Mouse (Mus musculus): ENCODE results near the gene Atf1. TPM values are rescaled to one million over a fixed set of nuclear protein-coding genes. Genes with fewer than 3 reads are reported as not detected.

Atf1 gene
- polyA plus RNA-seq, 1 experiment = 277 TPM

GRCm38 (mm10) chr15:100199790-100200189, 27.8 kb upstream of the Atf1 start:
- Histone ChIP-seq H3K36me3 (ENCODE audit: control insufficient read depth, insufficient read depth, low read length) (no peaks in the 10 kb centered on the region), H3K4me3 (ENCODE audit: control insufficient read depth, low read depth, low read length) (no peak overlapping the region), H3K4me1 (ENCODE audit: control insufficient read depth, insufficient read depth, low read length) (no peaks in the 10 kb centered on the region), H3K27me3 (ENCODE audit: control insufficient read depth, insufficient read depth, low read length) (no peaks in the 10 kb centered on the region), H3K27ac (ENCODE audit: control insufficient read depth, insufficient read depth, low read depth, low read length) (no peak overlapping the region)
- TF ChIP-seq POLR2A (IDR thresholded peaks at IDR 0.05; ENCODE audit: control insufficient read depth, low read depth, low read length) (no peak), CTCF (IDR thresholded peaks at IDR 0.05; ENCODE audit: control insufficient read depth, insufficient read depth, insufficient replicate concordance, low read depth, low read length) (no peak)

DNA sequence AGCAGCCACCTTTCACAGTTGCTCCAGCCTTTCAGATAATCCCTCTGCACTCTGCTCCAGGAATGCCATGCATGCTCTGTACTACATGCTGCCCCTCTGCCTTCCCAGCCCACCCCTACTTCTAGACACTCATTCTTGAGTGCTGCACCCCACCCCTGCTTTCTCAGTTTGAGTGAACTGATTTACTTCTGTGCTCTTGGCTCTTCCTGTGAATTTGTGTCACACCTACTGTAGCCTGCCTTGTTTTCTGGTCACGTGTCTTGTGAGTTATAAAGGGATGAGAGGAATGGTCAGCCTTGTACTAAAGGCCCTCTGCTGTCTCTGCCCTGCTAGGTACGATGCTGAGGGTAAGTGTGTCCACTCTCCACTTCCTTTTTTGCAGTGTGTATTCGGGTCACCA, 25.8 kb upstream of the Atf1 start:
- Histone ChIP-seq H3K4me3 (ENCODE audit: control insufficient read depth, low read depth, low read length) (no peak overlapping the region), H3K36me3 (ENCODE audit: control insufficient read depth, insufficient read depth, low read length) (no peaks in the 10 kb centered on the region), H3K4me1 (ENCODE audit: control insufficient read depth, insufficient read depth, low read length) (no peaks in the 10 kb centered on the region), H3K27ac (ENCODE audit: control insufficient read depth, insufficient read depth, low read depth, low read length) (no peak overlapping the region), H3K27me3 (ENCODE audit: control insufficient read depth, insufficient read depth, low read length) (no peaks in the 10 kb centered on the region)
- no peak for TF ChIP-seq POLR2A (IDR thresholded peaks at IDR 0.05; ENCODE audit: control insufficient read depth, low read depth, low read length)
- no peak for TF ChIP-seq CTCF (IDR thresholded peaks at IDR 0.05; ENCODE audit: control insufficient read depth, insufficient read depth, insufficient replicate concordance, low read depth, low read length)

- no peak for TF ChIP-seq CTCF (IDR thresholded peaks at IDR 0.05; ENCODE audit: control insufficient read depth, insufficient read depth, insufficient replicate concordance, low read depth, low read length)
- Histone ChIP-seq H3K27me3 (ENCODE audit: control insufficient read depth, insufficient read depth, low read length) (no peaks in the 10 kb centered on the region), H3K4me1 (ENCODE audit: control insufficient read depth, insufficient read depth, low read length) (no peaks in the 10 kb centered on the region), H3K4me3 (ENCODE audit: control insufficient read depth, low read depth, low read length) (no peak overlapping the region), H3K36me3 (ENCODE audit: control insufficient read depth, insufficient read depth, low read length) (no peaks in the 10 kb centered on the region), H3K27ac (ENCODE audit: control insufficient read depth, insufficient read depth, low read depth, low read length) (no peak overlapping the region)
Measured at GRCm38 (mm10) chr15:100202431-100203015, 25.1 kb upstream of the Atf1 start.

- no peak overlapping the region for H3K27ac ChIP-seq (ENCODE audit: control insufficient read depth, insufficient read depth, low read depth, low read length)
Measured at GRCm38 (mm10) chr15:100204574-100204973, 23.0 kb upstream of the Atf1 start.

DNA sequence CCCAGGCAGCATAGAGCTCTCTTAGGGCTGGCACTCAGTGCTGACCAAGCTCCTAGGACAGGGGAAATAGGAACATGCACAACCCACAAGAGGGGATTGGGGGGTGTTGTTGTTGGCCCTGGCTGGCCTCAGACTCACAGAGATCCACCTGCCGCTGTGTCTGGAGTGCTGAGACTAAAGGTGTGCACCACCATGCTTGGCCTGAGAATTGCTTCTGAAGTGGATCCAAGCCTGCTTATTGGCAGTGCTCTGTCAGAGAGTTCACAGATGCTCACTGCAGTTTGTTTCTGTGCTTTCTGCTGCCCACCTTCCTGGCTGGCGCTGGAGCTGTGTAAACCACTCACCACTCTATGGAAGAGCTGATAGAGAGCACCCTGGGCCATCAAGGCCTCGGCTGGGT, 17.6 kb upstream of the Atf1 start:
- Histone ChIP-seq H3K27ac (ENCODE audit: control insufficient read depth, insufficient read depth, low read depth, low read length) (no peak overlapping the region), H3K4me3 (ENCODE audit: control insufficient read depth, low read depth, low read length) (no peak overlapping the region), H3K36me3 (ENCODE audit: control insufficient read depth, insufficient read depth, low read length) (no peaks in the 10 kb centered on the region; the same call in 1 of the 2 replicates), H3K27me3 (ENCODE audit: control insufficient read depth, insufficient read depth, low read length) (no peaks in the 10 kb centered on the region), H3K4me1 (ENCODE audit: control insufficient read depth, insufficient read depth, low read length) (no peaks in the 10 kb centered on the region)
- no peak for TF ChIP-seq CTCF (IDR thresholded peaks at IDR 0.05; ENCODE audit: control insufficient read depth, insufficient read depth, insufficient replicate concordance, low read depth, low read length)
- no peak for TF ChIP-seq POLR2A (IDR thresholded peaks at IDR 0.05; ENCODE audit: control insufficient read depth, low read depth, low read length)

More at GRCm38 (mm10) chr15:100204574-100204973, 23.0 kb upstream of the Atf1 start:
- no peak for TF ChIP-seq CTCF (IDR thresholded peaks at IDR 0.05; ENCODE audit: control insufficient read depth, insufficient read depth, insufficient replicate concordance, low read depth, low read length)
- no peak for TF ChIP-seq POLR2A (IDR thresholded peaks at IDR 0.05; ENCODE audit: control insufficient read depth, low read depth, low read length)
- Histone ChIP-seq H3K4me1 (ENCODE audit: control insufficient read depth, insufficient read depth, low read length) (no peaks in the 10 kb centered on the region), H3K27me3 (ENCODE audit: control insufficient read depth, insufficient read depth, low read length) (no peaks in the 10 kb centered on the region), H3K36me3 (ENCODE audit: control insufficient read depth, insufficient read depth, low read length) (no peaks in the 10 kb centered on the region), H3K4me3 (ENCODE audit: control insufficient read depth, low read depth, low read length) (no peak overlapping the region)

DNA sequence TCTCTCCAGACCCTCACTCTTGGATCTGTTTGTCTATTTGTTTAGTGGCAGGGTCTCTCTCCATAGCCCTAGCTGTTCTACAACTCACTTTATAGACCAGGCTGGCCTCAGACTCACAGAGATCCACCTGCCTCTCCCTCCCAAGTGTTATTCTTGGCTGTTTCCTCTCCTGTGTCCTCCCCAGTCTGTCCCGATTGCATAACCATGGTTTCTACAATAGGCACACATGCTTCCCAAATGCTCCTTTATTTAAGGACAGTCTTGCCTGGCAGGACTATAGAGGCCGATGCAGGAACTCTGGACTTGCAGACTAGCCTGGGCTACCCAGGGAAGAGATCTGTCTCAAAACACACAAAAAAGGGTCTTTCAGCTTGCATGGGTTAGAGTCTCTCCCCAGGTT, 14.3 kb upstream of the Atf1 start:
- TF ChIP-seq CTCF (IDR thresholded peaks at IDR 0.05; ENCODE audit: control insufficient read depth, insufficient read depth, insufficient replicate concordance, low read depth, low read length) (no peak), POLR2A (IDR thresholded peaks at IDR 0.05; ENCODE audit: control insufficient read depth, low read depth, low read length) (no peak)
- H3K4me1 ChIP-seq (ENCODE audit: control insufficient read depth, insufficient read depth, low read length) = no peaks in the 10 kb centered on the region
- no peak overlapping the region for H3K27ac ChIP-seq (ENCODE audit: control insufficient read depth, insufficient read depth, low read depth, low read length)
- H3K27me3 ChIP-seq (ENCODE audit: control insufficient read depth, insufficient read depth, low read length) = no peaks in the 10 kb centered on the region
- H3K36me3 ChIP-seq (ENCODE audit: control insufficient read depth, insufficient read depth, low read length) = no peaks in the 10 kb centered on the region; the same call in 1 of the 2 replicates
- H3K4me3 ChIP-seq (ENCODE audit: control insufficient read depth, low read depth, low read length) = no peak overlapping the region

DNA sequence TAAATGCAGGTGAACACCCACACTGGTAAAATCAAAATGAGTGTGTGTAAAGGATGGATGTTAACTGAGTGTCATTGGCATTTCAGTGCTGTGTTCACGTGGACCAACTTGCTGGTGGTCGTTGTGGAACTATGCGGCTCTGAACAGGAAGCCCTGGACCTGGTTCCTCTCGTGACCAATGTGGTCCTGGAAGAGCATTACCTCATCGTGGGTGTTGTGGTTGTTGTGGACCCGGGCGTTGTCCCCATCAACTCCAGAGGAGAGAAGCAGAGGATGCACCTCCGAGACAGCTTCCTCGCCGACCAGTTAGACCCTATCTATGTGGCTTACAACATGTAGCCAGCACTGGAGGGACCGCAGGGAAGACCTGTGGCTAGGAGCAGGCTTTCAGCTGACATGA, 12.5 kb upstream of the Atf1 start:
- Histone ChIP-seq H3K4me3 (ENCODE audit: control insufficient read depth, low read depth, low read length) (no peak overlapping the region), H3K27me3 (ENCODE audit: control insufficient read depth, insufficient read depth, low read length) (no peaks in the 10 kb centered on the region), H3K4me1 (ENCODE audit: control insufficient read depth, insufficient read depth, low read length) (no peaks in the 10 kb centered on the region), H3K27ac (ENCODE audit: control insufficient read depth, insufficient read depth, low read depth, low read length) (no peak overlapping the region), H3K36me3 (ENCODE audit: control insufficient read depth, insufficient read depth, low read length) (no peaks in the 10 kb centered on the region; the same call in 1 of the 2 replicates)
- TF ChIP-seq POLR2A (IDR thresholded peaks at IDR 0.05; ENCODE audit: control insufficient read depth, low read depth, low read length) (no peak), CTCF (IDR thresholded peaks at IDR 0.05; ENCODE audit: control insufficient read depth, insufficient read depth, insufficient replicate concordance, low read depth, low read length) (no peak)

- Histone ChIP-seq H3K4me1 (ENCODE audit: control insufficient read depth, insufficient read depth, low read length) (no peaks in the 10 kb centered on the region), H3K36me3 (ENCODE audit: control insufficient read depth, insufficient read depth, low read length) (no peaks in the 10 kb centered on the region; the same call in 1 of the 2 replicates), H3K27me3 (ENCODE audit: control insufficient read depth, insufficient read depth, low read length) (no peaks in the 10 kb centered on the region), H3K27ac (ENCODE audit: control insufficient read depth, insufficient read depth, low read depth, low read length) (no peak overlapping the region), H3K4me3 (ENCODE audit: control insufficient read depth, low read depth, low read length) (no peak overlapping the region)
- TF ChIP-seq POLR2A (IDR thresholded peaks at IDR 0.05; ENCODE audit: control insufficient read depth, low read depth, low read length) (no peak), CTCF (IDR thresholded peaks at IDR 0.05; ENCODE audit: control insufficient read depth, insufficient read depth, insufficient replicate concordance, low read depth, low read length) (no peak)
Measured at GRCm38 (mm10) chr15:100216173-100216572, 11.4 kb upstream of the Atf1 start.
